In genomic region chr10:18816560-18816959, GRCm38 (mm10) we compare ENCODE assay signal across 11 mouse cellular contexts. TPM values are rescaled to one million over a fixed set of nuclear protein-coding genes. Genes with fewer than 3 reads are reported as not detected.
A peak's percentile ranks its signal among the peaks of the same experiment; 100 is the strongest.
DNase-seq lines count a peak whose midpoint lies in the region; ATAC-seq and TF ChIP-seq lines count a peak whose summit lies in the region.
"Had no signal": no experiment of that assay in that cellular context is flagged by ENCODE, and none has a peak within 500 bp of the region (broad histone marks: within the 10 kb centered on the region; RNA-seq: fewer than 3 reads in every experiment).

No protein-coding gene starts in this region.

- no peak overlapping the region for H3K27ac ChIP-seq in intestine, embryonic 14.5 days (ENCODE audit: low read depth)
- no peak overlapping the region for H3K27ac ChIP-seq in intestine, postnatal 0 days (ENCODE audit: low read depth, low read length)
- no peak overlapping the region for H3K27ac ChIP-seq in intestine, embryonic 16.5 days (ENCODE audit: low read length)
- H3K27ac ChIP-seq: neural tube, embryonic 12.5 days had no signal

- peak; percentile 68 for DNase-seq in intestine, embryonic 14.5 days (ENCODE audit: low spot score)
- DNase-seq in cerebellum, adult 8-10 months: peak; percentile 5
- peak; percentile 93 for DNase-seq in heart, adult 11 months
- DNase-seq in lung, postnatal 14 days: peak; percentile 44
- no peak for DNase-seq in natural killer cell, adult 2 months (ENCODE audit: low spot score in 2 of 2)

- no peak for TF ChIP-seq CTCF in intestine, postnatal 0 days (IDR thresholded peaks at IDR 0.05; ENCODE audit: low read depth)

- H3K4me2 ChIP-seq in intestine, embryonic 14.5 days (ENCODE audit: low read length): no peak overlapping the region
- H3K4me2 ChIP-seq in intestine, postnatal 0 days (replicated peaks; ENCODE audit: low read depth): no peak overlapping the region
- no peak overlapping the region for H3K4me2 ChIP-seq in intestine, embryonic 16.5 days (ENCODE audit: low read depth, low read length)
- H3K4me2 ChIP-seq: neural tube, embryonic 12.5 days had no signal

- H3K9ac ChIP-seq in intestine, embryonic 14.5 days (ENCODE audit: low read length): no peak overlapping the region
- H3K9ac ChIP-seq in intestine, postnatal 0 days (ENCODE audit: low read depth, low read length): no peak overlapping the region
- no peak overlapping the region for H3K9ac ChIP-seq in intestine, embryonic 16.5 days (ENCODE audit: low read depth, low read length)
- H3K9ac ChIP-seq: neural tube, embryonic 12.5 days had no signal

- no peaks in the 10 kb centered on the region for H3K36me3 ChIP-seq in intestine, embryonic 14.5 days (ENCODE audit: control insufficient read depth, insufficient read depth, low read length)
- no peaks in the 10 kb centered on the region for H3K36me3 ChIP-seq in intestine, postnatal 0 days (ENCODE audit: control insufficient read depth, insufficient read depth)
- no peaks in the 10 kb centered on the region for H3K36me3 ChIP-seq in intestine, embryonic 16.5 days (ENCODE audit: control insufficient read depth, insufficient read depth, low read length)
- H3K36me3 ChIP-seq: neural tube, embryonic 12.5 days had no signal

- H3K27me3 ChIP-seq in intestine, embryonic 14.5 days (replicated peaks; ENCODE audit: control insufficient read depth, insufficient read depth, low read length): no peaks in the 10 kb centered on the region
- no peaks in the 10 kb centered on the region for H3K27me3 ChIP-seq in intestine, postnatal 0 days (replicated peaks; ENCODE audit: control insufficient read depth, insufficient read depth, low read length)
- no peaks in the 10 kb centered on the region for H3K27me3 ChIP-seq in intestine, embryonic 16.5 days (replicated peaks; ENCODE audit: control insufficient read depth, insufficient read depth, low read length)
- H3K27me3 ChIP-seq: neural tube, embryonic 12.5 days had no signal

- no peak overlapping the region for H3K4me3 ChIP-seq in intestine, embryonic 14.5 days (ENCODE audit: low read depth, low read length)
- no peak overlapping the region for H3K4me3 ChIP-seq in intestine, postnatal 0 days (ENCODE audit: low read depth, low read length)
- no peak overlapping the region for H3K4me3 ChIP-seq in intestine, embryonic 16.5 days (ENCODE audit: low read length)
- H3K4me3 ChIP-seq: neural tube, embryonic 12.5 days had no signal

- peaks cover 4% of the 10 kb centered on the region; the same call in 1 of the 2 replicates for H3K4me1 ChIP-seq in intestine, embryonic 14.5 days (replicated peaks; ENCODE audit: control insufficient read depth, insufficient read depth, low read length)
- H3K4me1 ChIP-seq in intestine, postnatal 0 days (replicated peaks; ENCODE audit: control insufficient read depth, insufficient read depth, low read length): no peaks in the 10 kb centered on the region
- no peaks in the 10 kb centered on the region for H3K4me1 ChIP-seq in intestine, embryonic 16.5 days (ENCODE audit: control insufficient read depth, insufficient read depth, low read length)
- H3K4me1 ChIP-seq: neural tube, embryonic 12.5 days had no signal

- peak; percentile 82 for ATAC-seq in intestine, embryonic 14.5 days (replicated peaks; ENCODE audit: low FRiP score, low TSS enrichment, low read depth)
- ATAC-seq in intestine, postnatal 0 days: no peak
- peak; percentile 70; the same call in 1 of the 2 replicates for ATAC-seq in intestine, embryonic 16.5 days
- no peak for ATAC-seq in granulocyte monocyte progenitor cell, adult 5-6 weeks (replicated peaks; ENCODE audit: poor library complexity, severe bottlenecking)

- H3K9me3 ChIP-seq in intestine, embryonic 14.5 days (ENCODE audit: control insufficient read depth, low read length): no peaks in the 10 kb centered on the region
- H3K9me3 ChIP-seq in intestine, postnatal 0 days (ENCODE audit: control insufficient read depth): no peaks in the 10 kb centered on the region
- no peaks in the 10 kb centered on the region for H3K9me3 ChIP-seq in intestine, embryonic 16.5 days (ENCODE audit: control insufficient read depth, low read length)
- H3K9me3 ChIP-seq: neural tube, embryonic 12.5 days had no signal

- WGBS in intestine, embryonic 14.5 days: 31% methylated on average over 5 of the region's 5 CpGs
- 56% methylated on average over 5 of the region's 5 CpGs for WGBS in intestine, postnatal 0 days
- WGBS in intestine, embryonic 16.5 days: 47% methylated on average over 5 of the region's 5 CpGs

RNA-seq across cellular contexts. Expression of gene Perp, which starts 28.3 kb away (rescaled TPM):
- 18.1 and 21.4 TPM in 2 replicates for polyA plus RNA-seq in intestine, embryonic 14.5 days (2014; fragmentation: Nextera tagmentation; extraction: Ambion mirVana)
- polyA plus RNA-seq in intestine, postnatal 0 days (2015; fragmentation: Nextera tagmentation; extraction: Ambion mirVana): 223 and 244 TPM in 2 replicates
- 77.2 and 95.4 TPM in 2 replicates for polyA plus RNA-seq in intestine, embryonic 16.5 days (2015; fragmentation: Nextera tagmentation; extraction: Ambion mirVana)
- total RNA-seq in granulocyte monocyte progenitor cell, adult 5-6 weeks (2014; fragmentation: Nextera tagmentation): 0.88 and 2.6 TPM in 2 replicates
- total RNA-seq in granulocyte monocyte progenitor cell, adult 5-6 weeks (2017): 2.0 and 2.7 TPM in 2 replicates

RNA-seq across cellular contexts. Expression of gene Gm4922, which starts 30.0 kb away (rescaled TPM):
- polyA plus RNA-seq in intestine, embryonic 14.5 days (2014; fragmentation: Nextera tagmentation; extraction: Ambion mirVana): 0.09 and 0.12 TPM in 2 replicates
- 0.08 and 0.10 TPM in 2 replicates for polyA plus RNA-seq in intestine, postnatal 0 days (2015; fragmentation: Nextera tagmentation; extraction: Ambion mirVana)
- polyA plus RNA-seq in intestine, embryonic 16.5 days (2015; fragmentation: Nextera tagmentation; extraction: Ambion mirVana): 0.05 TPM in 1 of 2 replicates, not detected in the other
- total RNA-seq in granulocyte monocyte progenitor cell, adult 5-6 weeks (2014; fragmentation: Nextera tagmentation): not detected in 2 replicates
- total RNA-seq in granulocyte monocyte progenitor cell, adult 5-6 weeks (2017): not detected in 2 replicates
- total RNA-seq: CH12.LX had no signal
- polyA plus RNA-seq: cortical plate, adult 2 months had no signal

Comparison
In these comparisons a context has a peak if more than half of its experiments do, and no peak if none do; other contexts are left out.
1. ATAC-seq: peak in intestine, embryonic 14.5 days (single experiment) and intestine, embryonic 16.5 days (single experiment); none in intestine, postnatal 0 days (single experiment) and granulocyte monocyte progenitor cell, adult 5-6 weeks (single experiment).
2. DNase-seq: peak in intestine, embryonic 14.5 days (single experiment), cerebellum, adult 8-10 months (single experiment), heart, adult 11 months (single experiment) and lung, postnatal 14 days (single experiment); none in natural killer cell, adult 2 months (0 of 2).